Mouse (Mus musculus) intestine, embryonic 15.5 days (tissue): ENCODE data around the gene Gbx1. TPM values are rescaled to one million over a fixed set of nuclear protein-coding genes. Genes with fewer than 3 reads are reported as not detected.
"Not testable (repeated sequence)": the region's sequence is repeated elsewhere in the genome, so short reads cannot be mapped to it uniquely, and the experiment has no call there.

ENCODE experiments used
- ATAC-seq: fragments of 200-750 bp; cut with Nextera tagmentation; 2 replicates; pipeline ENCODE4 v1.8.0; 2017; ENCODE audit warnings: moderate TSS enrichment, moderate library complexity
- H3K27ac ChIP-seq: fragments of 300-500 bp; sonication (generic); 2 replicates; pipeline ENCODE4 v1.5.1; 2015; ENCODE audit warnings: mild to moderate bottlenecking, inconsistent platforms
- H3K27me3 ChIP-seq: fragments of 300-500 bp; sonication (generic); replicated peaks from 2 replicates; pipeline ENCODE4 v1.6.1; 2015; ENCODE audit warnings: inconsistent platforms
- H3K36me3 ChIP-seq: fragments of 300-500 bp; sonication (generic); 2 replicates; pipeline ENCODE4 v1.6.1; 2015; ENCODE audit warnings: inconsistent platforms
- H3K4me1 ChIP-seq: fragments of 300-500 bp; sonication (generic); replicated peaks from 2 replicates; pipeline ENCODE4 v1.6.1; 2015; ENCODE audit warnings: inconsistent platforms
- H3K4me2 ChIP-seq: fragments of 300-500 bp; sonication (generic); replicated peaks from 2 replicates; pipeline ENCODE4 v1.6.1; 2015; ENCODE audit warnings: mild to moderate bottlenecking, inconsistent platforms
- H3K4me3 ChIP-seq: fragments of 300-500 bp; sonication (generic); replicated peaks from 2 replicates; pipeline ENCODE4 v1.5.1; 2015; ENCODE audit warnings: inconsistent platforms
- H3K9ac ChIP-seq: fragments of 300-500 bp; sonication (generic); 2 replicates; pipeline ENCODE4 v1.6.1; 2015; ENCODE audit warnings: inconsistent platforms
- H3K9me3 ChIP-seq: fragments of 300-500 bp; sonication (generic); 2 replicates; pipeline ENCODE4 v1.6.1; 2016; ENCODE audit warnings: inconsistent platforms
- WGBS: fragments of 180-500 bp; shearing (Covaris S2); methylation state at CpG from one replicate; pipeline ENCODE4 v1.1.7; 2015; 5-methylcytosine and 5-hydroxymethylcytosine counted together
- polyA plus RNA-seq: library from polyadenylated mRNA; unstranded; fragments of >200 nt; fragmentation: Nextera tagmentation; extraction: Ambion mirVana; gene quantifications from 2 replicates; pipeline ENCODE4 v1.2.1, GENCODE M21; 2015

The Gbx1 gene
- polyA plus RNA-seq, result 0.06 TPM in 1 of 2 replicates, not detected in the other

DNA sequence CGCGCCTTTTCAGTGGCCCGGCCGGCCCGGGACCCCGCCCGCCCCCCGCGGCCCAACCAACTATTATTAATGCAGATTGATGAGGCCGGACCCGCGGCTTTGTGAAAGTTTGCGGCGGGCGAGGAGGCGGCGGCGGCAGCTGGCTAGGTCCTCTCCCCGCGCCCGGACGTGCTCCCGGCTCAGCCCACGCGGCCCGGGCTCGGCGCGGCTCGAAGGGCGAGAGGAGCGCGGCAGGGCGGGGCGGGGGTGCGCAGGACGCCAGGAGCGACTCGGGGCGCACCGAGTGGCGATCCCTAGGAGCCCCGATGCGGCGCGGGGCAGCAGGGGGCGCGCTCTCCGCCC is at the start of gene Gbx1:
TSS of gene Gbx1 (minus strand) at position 314 of the 342 bp plus-strand sequence.
- ATAC-seq, result peak; percentile 60; the same call in 1 of the 2 replicates
- H3K4me2 ChIP-seq, result peak within 1 kb of the TSS; percentile 88
- peaks cover 14% of the 10 kb centered on the region for H3K4me1 ChIP-seq
- H3K27ac ChIP-seq, result no peak within 1 kb of the TSS
- H3K9ac ChIP-seq, result peak within 1 kb of the TSS; percentile 5; the same call in 1 of the 2 replicates
- peaks cover 89% of the 10 kb centered on the region for H3K27me3 ChIP-seq
- peak within 1 kb of the TSS; percentile 38 for H3K4me3 ChIP-seq
- H3K36me3 ChIP-seq, result no peaks in the 10 kb centered on the region
- under 1% methylated on average over 47 of the region's 49 CpGs for WGBS
- H3K9me3 ChIP-seq, result no peaks in the 10 kb centered on the region

GRCm38 (mm10) chr5:24576801-24577182 is 49.8 kb upstream of the Gbx1 start:
- peak; percentile 46 for ATAC-seq
- H3K4me3 ChIP-seq, result peak overlapping the region; percentile 83
- peak overlapping the region; percentile 72 for H3K4me2 ChIP-seq
- peak overlapping the region; percentile 76 for H3K9ac ChIP-seq
- no peaks in the 10 kb centered on the region for H3K9me3 ChIP-seq
- H3K27me3 ChIP-seq, result no peaks in the 10 kb centered on the region
- WGBS, result under 1% methylated on average over 32 of the region's 32 CpGs
- peaks cover 33% of the 10 kb centered on the region for H3K36me3 ChIP-seq
- peak overlapping the region; percentile 71 for H3K27ac ChIP-seq
- H3K4me1 ChIP-seq, result peaks cover 14% of the 10 kb centered on the region

GRCm38 (mm10) chr5:24575948-24576347 is 48.9 kb upstream of the Gbx1 start:
- no peak overlapping the region for H3K9ac ChIP-seq
- 79% methylated on average over 1 of the region's 1 CpGs for WGBS

GRCm38 (mm10) chr5:24556709-24557108 is 29.7 kb upstream of the Gbx1 start, which contains the start of gene 4931409K22Rik:
Gene 4931409K22Rik (minus strand): TSS chr5:24556809.
- no peaks in the 10 kb centered on the region for H3K4me1 ChIP-seq
- no peaks in the 10 kb centered on the region for H3K9me3 ChIP-seq
- H3K36me3 ChIP-seq, result no peaks in the 10 kb centered on the region
- H3K27me3 ChIP-seq, result no peaks in the 10 kb centered on the region
- H3K4me2 ChIP-seq, result no peak within 1 kb of the TSS
- 62% methylated on average over 2 of the region's 2 CpGs for WGBS
- no peak within 1 kb of the TSS for H3K27ac ChIP-seq
- no peak within 1 kb of the TSS for H3K4me3 ChIP-seq
- ATAC-seq, result no peak
- no peak within 1 kb of the TSS for H3K9ac ChIP-seq

More at GRCm38 (mm10) chr5:24575948-24576347, 48.9 kb upstream of the Gbx1 start:
- H3K9me3 ChIP-seq, result no peaks in the 10 kb centered on the region
- no peaks in the 10 kb centered on the region for H3K27me3 ChIP-seq
- H3K27ac ChIP-seq, result no peak overlapping the region
- H3K4me1 ChIP-seq, result peaks cover 14% of the 10 kb centered on the region
- peak overlapping the region; percentile 83 for H3K4me3 ChIP-seq
- peak overlapping the region; percentile 72 for H3K4me2 ChIP-seq
- H3K36me3 ChIP-seq, result peaks cover 35% of the 10 kb centered on the region
- ATAC-seq, result no peak

- H3K4me3 ChIP-seq, H3K9me3 ChIP-seq, H3K27ac ChIP-seq, H3K4me2 ChIP-seq, H3K4me1 ChIP-seq, H3K36me3 ChIP-seq, H3K9ac ChIP-seq, H3K27me3 ChIP-seq, ATAC-seq: not testable (repeated sequence)
- 91% methylated on average over 7 of the region's 7 CpGs for WGBS
Measured at GRCm38 (mm10) chr5:24555335-24555734, 28.3 kb upstream of the Gbx1 start.

GRCm38 (mm10) chr5:24553621-24554244 is 26.7 kb upstream of the Gbx1 start:
- Histone ChIP-seq H3K27ac (no peak overlapping the region), H3K36me3 (no peaks in the 10 kb centered on the region)
- WGBS, result 68% methylated on average over 5 of the region's 5 CpGs

DNA sequence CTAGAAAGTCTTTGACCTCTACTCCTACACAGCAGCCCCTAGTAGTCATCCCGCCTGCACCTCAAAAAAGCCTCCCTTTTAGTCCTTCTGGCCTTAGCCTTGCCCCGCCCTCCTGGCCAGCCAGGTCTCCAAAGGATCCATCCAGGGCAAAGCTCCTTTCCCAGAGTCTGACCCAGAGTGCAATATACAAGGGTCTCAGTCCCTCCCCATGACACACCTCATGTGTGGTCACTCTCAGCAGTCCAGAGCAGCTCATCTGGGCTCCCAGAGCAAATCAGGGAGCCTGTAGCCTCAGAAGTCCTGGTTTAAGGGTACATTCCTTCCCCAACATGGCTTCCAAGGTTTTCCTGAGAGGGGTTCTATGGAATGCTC is 24.3 kb upstream of the Gbx1 start:
- Histone ChIP-seq H3K27me3 (0 out of 2 replicates have a peak, but pooled peaks cover 4% of the 10 kb centered on the region), H3K9ac (no peak overlapping the region), H3K9me3 (no peaks in the 10 kb centered on the region), H3K4me2 (peak overlapping the region; percentile 52), H3K4me1 (peaks cover 9% of the 10 kb centered on the region), H3K27ac (no peak overlapping the region), H3K4me3 (no peak overlapping the region), H3K36me3 (no peaks in the 10 kb centered on the region)
- ATAC-seq, result no peak
- WGBS, result 52% methylated on average over 2 of the region's 2 CpGs

More at GRCm38 (mm10) chr5:24553621-24554244, 26.7 kb upstream of the Gbx1 start:
- H3K4me3 ChIP-seq, result no peak overlapping the region
- no peak overlapping the region for H3K4me2 ChIP-seq
- peaks cover 9% of the 10 kb centered on the region for H3K4me1 ChIP-seq
- no peak overlapping the region for H3K9ac ChIP-seq
- ATAC-seq, result no peak
- H3K9me3 ChIP-seq, result no peaks in the 10 kb centered on the region
- 0 out of 2 replicates have a peak, but pooled peaks cover 4% of the 10 kb centered on the region for H3K27me3 ChIP-seq

- Histone ChIP-seq H3K9me3 (no peaks in the 10 kb centered on the region), H3K36me3 (no peaks in the 10 kb centered on the region), H3K4me3 (no peak overlapping the region), H3K4me1 (peaks cover 9% of the 10 kb centered on the region), H3K27ac (no peak overlapping the region), H3K4me2 (peak overlapping the region; percentile 52), H3K27me3 (0 out of 2 replicates have a peak, but pooled peaks cover 4% of the 10 kb centered on the region), H3K9ac (no peak overlapping the region)
- ATAC-seq, result peak; percentile 51
- WGBS, result 23% methylated on average over 26 of the region's 26 CpGs
Measured at GRCm38 (mm10) chr5:24550598-24551316, 23.8 kb upstream of the Gbx1 start.

- Histone ChIP-seq H3K4me3 (no peak overlapping the region), H3K9me3 (no peaks in the 10 kb centered on the region), H3K4me1 (peaks cover 14% of the 10 kb centered on the region), H3K36me3 (no peaks in the 10 kb centered on the region), H3K9ac (no peak overlapping the region), H3K4me2 (no peak overlapping the region), H3K27me3 (peaks cover 2% of the 10 kb centered on the region), H3K27ac (no peak overlapping the region)
- ATAC-seq, result no peak
- 84% methylated on average over 7 of the region's 7 CpGs for WGBS
Measured at GRCm38 (mm10) chr5:24542643-24543042, 15.6 kb upstream of the Gbx1 start.

GRCm38 (mm10) chr5:24541144-24541569 is 14.2 kb upstream of the Gbx1 start:
- Histone ChIP-seq H3K4me3 (0 out of 2 replicates have a peak overlapping the region, but pooled peaks have one; percentile 12), H3K9ac (no peak overlapping the region), H3K9me3 (no peaks in the 10 kb centered on the region), H3K4me1 (peaks cover 14% of the 10 kb centered on the region), H3K27ac (no peak overlapping the region), H3K36me3 (no peaks in the 10 kb centered on the region), H3K4me2 (peak overlapping the region; percentile 53), H3K27me3 (peaks cover 2% of the 10 kb centered on the region)
- WGBS, result 16% methylated on average over 6 of the region's 6 CpGs
- ATAC-seq, result no peak; the same call in 1 of the 2 replicates

DNA sequence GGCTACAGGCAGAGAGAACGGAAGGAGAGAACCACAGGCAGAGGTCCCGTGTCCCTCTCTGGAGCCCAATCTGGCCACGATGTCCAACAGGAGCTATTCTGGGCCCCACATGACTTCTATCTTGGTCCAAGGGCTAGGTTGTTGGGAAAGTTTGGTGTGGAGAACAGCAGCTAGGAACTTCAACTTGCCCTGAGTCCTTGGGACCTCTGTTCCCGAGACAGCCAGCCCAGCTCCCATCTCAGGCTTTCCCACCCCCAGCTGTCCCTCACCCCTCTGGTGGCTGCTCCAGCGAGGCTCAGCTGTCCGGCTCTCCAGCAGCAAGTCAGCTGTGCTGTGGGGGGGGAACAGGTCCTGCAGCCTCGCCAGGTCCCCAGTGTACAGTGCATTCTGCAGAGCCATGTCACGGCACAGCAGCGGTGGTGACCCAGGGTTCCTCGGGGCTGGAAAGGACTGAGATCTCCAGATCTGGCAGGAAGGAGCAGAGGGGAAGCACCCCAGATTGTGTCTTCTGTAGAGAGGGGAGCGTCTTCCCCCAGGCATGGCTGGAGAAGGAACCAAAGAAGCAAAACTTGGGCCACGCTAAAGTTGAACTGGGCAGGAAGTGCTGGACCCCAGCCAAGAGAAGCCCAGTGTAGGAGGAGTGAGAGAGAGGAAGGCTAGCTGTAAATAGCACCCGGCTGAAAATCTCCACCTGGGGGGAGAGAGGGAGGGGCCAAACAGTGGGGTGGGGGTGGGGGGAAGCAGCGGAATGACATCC is 13.6 kb upstream of the Gbx1 start, which contains the start of gene Asb10:
TSS of gene Asb10 (minus strand) at position 592 of the 757 bp plus-strand sequence.
- ATAC-seq, result peak; percentile 66
- Histone ChIP-seq H3K27ac (0 out of 2 replicates have a peak within 1 kb of the TSS, but pooled peaks have one; percentile 6), H3K36me3 (no peaks in the 10 kb centered on the region), H3K4me1 (peaks cover 14% of the 10 kb centered on the region), H3K9ac (no peak within 1 kb of the TSS), H3K4me3 (peak within 1 kb of the TSS; percentile 12; the same call in 1 of the 2 replicates), H3K27me3 (peaks cover 2% of the 10 kb centered on the region), H3K9me3 (no peaks in the 10 kb centered on the region), H3K4me2 (peak within 1 kb of the TSS; percentile 53)
- 22% methylated on average over 14 of the region's 14 CpGs for WGBS
